Mouse (Mus musculus) mammary gland, adult 2 months (tissue): ENCODE data around the gene Miox. TPM values are rescaled to one million over a fixed set of nuclear protein-coding genes. Genes with fewer than 3 reads are reported as not detected.

ENCODE experiments used
- polyA plus RNA-seq: library from polyadenylated mRNA; depleted of rRNA; stranded (reverse); fragments of >200 nt; gene quantifications from 2 replicates; pipeline ENCODE4 v1.2.3, GENCODE M21; 2012; ENCODE audit warnings: low replicate concordance; rRNA removed

Gene Miox
- polyA plus RNA-seq = 0.23 and 0.49 TPM in 2 replicates

DNA sequence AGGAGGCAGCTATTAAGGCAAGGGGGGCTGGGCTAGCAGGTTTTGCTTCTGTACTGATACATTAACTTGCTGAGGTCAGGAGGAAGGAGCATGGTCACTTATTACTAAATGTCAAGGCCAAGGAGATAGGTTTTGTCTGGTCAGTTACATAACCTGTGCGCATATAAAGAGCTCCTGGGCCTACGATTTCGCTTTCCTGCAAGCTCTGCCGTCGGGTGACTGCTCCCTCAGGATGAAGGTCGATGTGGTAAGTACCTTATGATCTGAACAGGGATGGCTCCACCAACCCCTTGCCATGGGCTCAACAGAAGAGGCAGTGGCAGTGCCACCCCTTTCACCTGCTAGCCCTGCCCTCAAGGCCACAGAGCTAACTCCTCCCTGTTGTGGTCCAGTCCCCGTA lies at the start of gene Miox:
Gene Miox (plus strand): TSS at position 128 of the 400 bp plus-strand sequence.

DNA sequence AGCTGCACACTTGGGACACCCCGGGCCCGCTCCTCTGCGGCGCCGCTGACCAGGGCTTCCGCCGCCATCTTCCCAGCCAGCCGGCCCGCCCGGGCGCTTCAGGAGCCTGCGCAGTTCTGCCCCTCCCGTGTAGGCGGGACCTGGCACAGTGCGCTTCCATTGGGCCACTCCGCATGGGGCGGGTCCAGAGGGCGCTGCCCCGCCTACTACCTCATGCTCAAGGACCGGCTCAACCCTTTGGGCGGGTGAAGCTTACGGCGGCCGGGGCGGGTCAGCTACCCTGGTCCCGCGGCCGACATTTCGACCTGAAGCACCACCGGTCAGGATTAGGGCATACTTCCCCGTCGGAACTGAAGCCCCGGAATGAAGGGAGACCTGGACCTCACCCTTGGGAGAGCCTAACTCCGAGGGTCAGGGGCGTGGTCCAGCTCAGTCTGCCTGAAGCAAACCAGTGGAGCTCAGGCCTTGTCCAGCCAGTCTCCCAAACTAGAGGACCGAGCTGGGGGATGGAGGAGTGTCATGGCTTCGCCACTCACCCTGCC lies 18.9 kb upstream of the Miox start, which contains the start of gene Sbf1:
Gene Sbf1 (minus strand): TSS at position 122 of the 542 bp plus-strand sequence.

DNA sequence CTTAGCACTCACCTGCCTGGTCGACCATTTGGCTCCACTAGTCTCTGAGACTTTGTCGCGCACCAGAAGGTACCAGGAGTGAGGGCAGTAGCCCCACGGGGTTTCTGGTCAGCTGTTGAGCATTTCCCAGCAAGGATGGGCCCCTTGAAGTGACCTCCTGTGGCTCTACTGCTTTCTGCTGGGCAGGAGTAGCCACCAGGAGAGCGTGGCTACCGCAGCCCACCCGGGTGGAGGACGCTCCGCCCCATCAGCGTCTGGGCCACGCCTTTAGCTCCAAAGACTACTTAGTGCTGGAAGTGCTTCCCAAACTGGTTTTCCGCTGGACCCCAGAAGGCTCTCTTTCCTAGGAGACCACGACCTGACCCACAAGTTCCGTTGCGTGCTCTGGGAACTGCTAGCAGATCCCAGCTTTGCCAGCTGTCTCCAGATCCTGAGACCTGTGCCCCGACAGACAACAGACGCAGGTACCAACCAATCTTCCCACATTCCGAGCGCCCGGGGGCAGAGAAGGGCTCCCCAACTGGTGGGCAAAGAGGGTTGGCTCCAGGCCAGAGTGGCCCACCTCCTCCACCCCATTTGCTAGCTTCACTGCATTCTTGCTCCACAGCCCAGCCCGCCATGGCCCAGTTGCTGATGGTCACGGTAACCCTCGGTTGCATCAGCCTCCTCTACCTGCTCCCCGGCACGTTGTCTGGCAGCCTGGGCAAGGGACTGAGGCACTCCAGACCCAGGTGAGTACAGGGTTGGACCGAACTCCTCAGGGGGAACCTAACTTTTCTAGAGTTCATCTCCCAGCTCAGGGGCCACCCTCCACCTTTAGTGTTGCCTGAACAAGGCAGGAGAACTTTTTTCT lies 11.3 kb upstream of the Miox start, which contains the start of gene Adm2:
Gene Adm2 (plus strand): TSS at position 51 of the 853 bp plus-strand sequence.

DNA sequence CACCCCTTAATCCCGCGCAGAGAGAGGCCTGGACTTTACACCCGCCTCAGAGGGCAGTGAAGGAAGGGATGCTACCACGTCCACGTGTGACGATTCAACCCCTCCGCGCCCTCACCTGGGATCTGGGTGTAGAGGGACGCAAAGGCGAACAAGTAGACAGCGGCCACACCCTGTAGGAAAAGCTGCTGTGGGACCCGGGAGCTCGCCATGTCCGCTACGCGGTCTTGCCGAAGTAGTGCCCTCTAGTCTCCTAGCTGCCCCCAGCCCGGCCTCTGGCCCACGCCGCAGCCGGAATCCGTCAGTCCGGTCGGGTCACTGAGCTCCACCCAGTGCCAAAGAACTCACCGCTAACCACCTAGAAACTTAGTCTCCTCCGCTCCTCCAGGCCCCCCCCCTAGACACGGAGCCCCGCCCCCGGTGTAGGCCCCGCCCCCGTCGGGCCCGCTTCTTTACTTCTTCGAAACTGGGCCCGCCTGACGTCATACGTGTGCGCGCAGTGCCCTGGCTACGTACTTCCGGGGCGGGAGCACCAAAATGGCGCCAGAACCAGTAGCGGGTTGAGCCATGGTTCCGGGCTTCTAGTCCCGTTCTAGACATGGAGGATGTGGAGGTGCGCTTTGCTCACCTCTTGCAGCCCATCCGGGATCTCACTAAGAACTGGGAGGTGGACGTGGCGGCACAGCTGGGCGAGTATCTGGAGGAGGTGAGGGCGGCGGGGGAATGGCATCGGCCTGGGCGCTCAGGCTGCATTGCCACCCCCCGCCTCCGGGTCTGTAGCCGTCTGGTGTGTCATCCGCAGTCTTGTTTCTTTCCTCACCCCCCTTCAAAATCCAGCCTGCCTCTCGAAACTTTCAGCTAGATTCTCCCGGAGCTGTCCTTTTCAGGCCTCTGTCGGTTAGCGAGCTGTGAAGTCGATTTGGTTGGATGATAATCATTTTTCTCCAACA lies 21.3 kb downstream of the Miox start, which contains the start of the genes Lmf2 and Ncaph2:
Gene Lmf2 (minus strand): TSS at position 419 of the 947 bp plus-strand sequence.
Gene Ncaph2 (plus strand): TSS at position 479 of the 947 bp plus-strand sequence.

DNA sequence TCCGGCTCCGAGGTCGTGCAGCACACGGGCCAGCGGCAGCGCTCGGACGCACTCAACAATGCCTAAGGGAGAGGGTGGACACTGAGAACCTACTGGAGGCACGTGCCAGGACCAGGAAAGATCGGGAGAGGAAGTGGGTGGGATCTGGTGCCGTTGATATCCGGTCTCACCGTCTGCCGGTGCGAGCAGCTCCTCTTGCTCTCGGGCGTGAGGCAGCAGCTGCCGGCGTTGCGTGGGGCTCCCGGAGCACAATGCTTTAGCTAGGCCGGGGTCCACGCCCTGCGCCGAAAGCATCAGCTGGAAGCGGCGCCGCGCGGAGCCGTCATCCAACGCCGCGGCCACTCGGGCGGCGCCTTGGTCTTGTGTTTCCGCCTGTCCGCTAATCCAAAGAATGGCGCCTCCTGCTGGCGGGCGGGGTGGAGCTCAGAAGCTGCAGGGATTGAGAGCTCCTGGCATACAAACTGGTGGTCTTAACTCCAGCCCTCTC lies 39.6 kb downstream of the Miox start, which contains the start of gene Sco2:
Gene Sco2 (minus strand): TSS at position 85 of the 487 bp plus-strand sequence.

DNA sequence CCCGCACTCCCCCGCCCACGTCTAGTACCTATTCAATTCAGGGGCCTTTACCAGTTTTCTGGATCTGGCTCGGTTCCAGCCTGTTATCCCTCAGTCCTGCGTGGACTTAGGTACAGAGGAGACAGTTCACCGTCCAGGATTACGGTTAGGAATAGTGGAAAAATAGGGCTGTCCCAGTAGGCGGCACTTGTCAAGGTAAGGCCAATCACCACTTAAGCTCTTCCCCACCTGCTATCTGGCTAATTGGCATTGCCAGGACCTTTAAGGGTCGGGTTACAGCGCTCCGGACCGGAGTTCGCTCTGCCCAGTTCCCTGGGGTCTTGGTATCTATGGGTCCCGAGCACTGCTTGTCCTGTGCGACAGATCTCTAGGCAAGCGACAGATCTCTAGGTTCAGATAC lies 42.8 kb downstream of the Miox start, which contains the start of gene Tymp:
Gene Tymp (minus strand): TSS at position 83 of the 400 bp plus-strand sequence.

DNA sequence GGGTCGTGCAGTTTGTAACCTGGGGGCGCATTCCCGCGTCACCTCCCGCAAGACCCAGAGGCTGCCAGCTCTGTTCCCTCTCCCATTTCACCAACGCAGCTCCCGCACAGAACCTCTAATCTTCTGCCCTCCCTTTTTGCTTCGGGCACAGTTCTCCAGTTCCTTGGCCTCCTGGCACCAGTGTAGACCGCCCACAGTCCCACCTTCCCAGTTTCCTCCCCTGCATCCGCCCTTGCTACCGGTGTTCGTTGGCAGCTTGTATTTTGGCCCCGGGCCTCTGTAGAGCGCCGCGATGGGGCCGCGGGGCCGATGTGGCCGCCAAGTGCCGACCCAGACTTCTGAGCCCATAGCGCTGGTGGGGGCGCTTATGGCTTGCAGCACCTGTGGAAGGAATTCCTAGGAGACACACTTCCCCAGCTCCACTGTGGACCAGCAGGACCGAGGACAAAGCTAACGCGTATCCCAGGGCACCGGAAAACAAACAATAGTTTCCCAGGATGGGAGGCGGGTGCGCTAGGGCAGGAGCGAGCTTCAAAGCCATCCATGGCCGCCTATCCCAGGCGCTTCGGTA lies 44.7 kb downstream of the Miox start, which contains the start of gene Odf3b:
Gene Odf3b (minus strand): TSS at position 452 of the 571 bp plus-strand sequence.

DNA sequence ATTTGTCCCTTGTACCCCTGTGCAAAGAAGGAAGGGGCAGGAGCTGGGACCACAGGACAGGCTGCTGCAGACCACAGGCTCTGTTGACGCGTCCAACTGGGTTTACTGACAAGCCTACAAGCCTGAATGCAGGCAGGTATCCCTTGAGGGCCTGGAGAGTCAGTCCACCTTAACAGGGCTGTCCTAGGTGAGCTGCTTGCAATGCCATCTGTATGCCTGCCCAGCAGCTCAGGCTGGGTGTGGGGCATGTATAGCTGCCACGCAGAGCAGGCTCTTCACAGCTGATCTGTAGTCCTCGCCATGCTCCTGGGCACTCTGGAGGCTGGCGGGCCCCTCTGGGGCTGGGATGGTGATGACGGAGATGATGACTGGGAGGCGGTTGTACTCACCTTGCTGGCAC lies 50.4 kb downstream of the Miox start, which contains the start of gene Klhdc7b:
Gene Klhdc7b (plus strand): TSS at position 301 of the 400 bp plus-strand sequence.

Other genes with a start within 250 kb of the Miox start
- gene Selenoo, start 245.3 kb upstream of the Miox start, polyA plus RNA-seq = 52.7 and 67.8 TPM in 2 replicates
- 33.0 and 35.5 TPM in 2 replicates for gene Tubgcp6, start 211.3 kb upstream of the Miox start, polyA plus RNA-seq
- gene Hdac10, start 205.7 kb upstream of the Miox start, polyA plus RNA-seq = 57.4 and 63.6 TPM in 2 replicates
- gene Mapk12, start 193.7 kb upstream of the Miox start, polyA plus RNA-seq = 14.0 and 43.9 TPM in 2 replicates
- gene Mapk11, start 184.8 kb upstream of the Miox start, polyA plus RNA-seq = 15.6 and 21.0 TPM in 2 replicates
- 106 and 146 TPM in 2 replicates for gene Plxnb2, start 153.6 kb upstream of the Miox start, polyA plus RNA-seq
- gene Dennd6b, start 137.9 kb upstream of the Miox start, polyA plus RNA-seq = 23.7 and 25.8 TPM in 2 replicates
- 133 and 457 TPM in 2 replicates for gene Ppp6r2, start 122.8 kb upstream of the Miox start, polyA plus RNA-seq
- 309 and 314 TPM in 2 replicates for gene Sbf1, start 19.1 kb upstream of the Miox start, polyA plus RNA-seq
- gene Adm2, start 11.7 kb upstream of the Miox start, polyA plus RNA-seq = 1.6 and 3.6 TPM in 2 replicates
- 51.5 and 67.3 TPM in 2 replicates for gene Lmf2, start 21.3 kb downstream of the Miox start, polyA plus RNA-seq
- 133 and 153 TPM in 2 replicates for gene Ncaph2, start 21.3 kb downstream of the Miox start, polyA plus RNA-seq
- gene Sco2, start 39.4 kb downstream of the Miox start, polyA plus RNA-seq = 38.4 and 47.4 TPM in 2 replicates
- gene Tymp, start 42.6 kb downstream of the Miox start, polyA plus RNA-seq = 1.5 and 10.2 TPM in 2 replicates
- gene Odf3b, start 44.9 kb downstream of the Miox start, polyA plus RNA-seq = 5.0 TPM in 2 replicates
- 0.02 TPM in 1 of 2 replicates, not detected in the other for gene Klhdc7b, start 50.5 kb downstream of the Miox start, polyA plus RNA-seq
- gene Syce3, start 76.1 kb downstream of the Miox start, polyA plus RNA-seq = not detected in 2 replicates
- gene Cpt1b, start 91.5 kb downstream of the Miox start, polyA plus RNA-seq = 40.4 and 302 TPM in 2 replicates
- gene C730034F03Rik, start 95.2 kb downstream of the Miox start, polyA plus RNA-seq = 0.65 and 1.2 TPM in 2 replicates
- gene Gm44502, start 95.3 kb downstream of the Miox start, polyA plus RNA-seq = 1.0 and 5.6 TPM in 2 replicates
- gene Chkb, start 95.5 kb downstream of the Miox start, polyA plus RNA-seq = 59.4 and 73.3 TPM in 2 replicates
- 0.07 and 0.10 TPM in 2 replicates for gene Mapk8ip2, start 119.5 kb downstream of the Miox start, polyA plus RNA-seq
- gene Arsa, start 143.0 kb downstream of the Miox start, polyA plus RNA-seq = 60.5 and 78.3 TPM in 2 replicates
- gene Shank3, start 165.2 kb downstream of the Miox start, polyA plus RNA-seq = 29.5 and 55.8 TPM in 2 replicates
- gene Acr, start 233.9 kb downstream of the Miox start, polyA plus RNA-seq = 1.1 and 2.2 TPM in 2 replicates